Mouse (Mus musculus) adrenal gland, adult (tissue): ENCODE results near the gene Ppdpf.
A peak's percentile ranks its signal among the peaks of the same experiment; 100 is the strongest.

Experiments used
- DNase-seq, 2 experiments: peaks; one replicate each; pipeline ENCODE4 v3.0.0; 2022 to 2023; ENCODE audit warnings: low spot score in 1 of 2; ENCODE audit not compliant: inconsistent age in 2 of 2

Ppdpf gene

DNA sequence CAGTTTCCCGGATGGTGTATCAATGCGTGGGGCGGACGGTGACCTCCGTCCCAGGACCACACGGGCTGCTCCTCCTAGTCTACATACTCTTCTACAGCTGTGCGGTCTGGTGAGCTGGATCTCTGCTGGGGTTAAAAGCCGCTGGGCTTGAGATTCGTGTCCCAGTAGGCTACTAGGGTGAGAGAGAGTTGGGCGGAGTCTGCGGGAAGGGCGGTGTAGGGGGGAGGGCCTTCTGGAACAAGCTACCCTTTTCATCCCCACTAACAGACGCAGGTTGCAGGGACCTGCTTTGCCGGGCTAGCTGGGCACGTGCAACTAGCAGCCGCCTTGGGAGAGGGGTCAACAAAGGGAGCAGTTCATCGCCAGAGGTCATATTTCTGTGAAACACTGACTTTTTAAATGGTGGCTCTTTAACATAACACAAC lies 26.0 kb downstream of the Ppdpf start, which contains the start of gene Srms:
Gene Srms, minus strand, starts transcription at position 165 of the 425 bp plus-strand sequence.
- DNase-seq = peak; percentile 48 to 75

DNA sequence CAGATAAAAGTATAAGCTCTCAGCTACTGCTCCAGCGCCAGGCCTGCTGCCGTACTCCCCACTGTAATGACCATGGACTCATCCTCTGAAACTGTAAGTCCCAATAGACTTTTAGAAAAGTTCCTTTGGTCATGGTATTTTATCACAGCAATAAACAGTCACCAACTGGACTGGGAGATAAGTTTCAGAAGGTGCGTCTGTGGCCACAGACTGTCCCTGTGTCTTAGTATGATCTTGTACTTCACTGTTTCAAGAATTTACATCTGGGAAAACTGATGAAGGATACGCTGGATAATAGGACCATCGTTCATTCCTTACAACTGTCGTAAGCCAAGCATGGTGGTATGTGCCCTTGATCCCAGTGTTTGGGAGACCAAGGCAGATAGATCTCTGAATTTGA lies 29.0 kb downstream of the Ppdpf start:
- DNase-seq = no peak

DNA sequence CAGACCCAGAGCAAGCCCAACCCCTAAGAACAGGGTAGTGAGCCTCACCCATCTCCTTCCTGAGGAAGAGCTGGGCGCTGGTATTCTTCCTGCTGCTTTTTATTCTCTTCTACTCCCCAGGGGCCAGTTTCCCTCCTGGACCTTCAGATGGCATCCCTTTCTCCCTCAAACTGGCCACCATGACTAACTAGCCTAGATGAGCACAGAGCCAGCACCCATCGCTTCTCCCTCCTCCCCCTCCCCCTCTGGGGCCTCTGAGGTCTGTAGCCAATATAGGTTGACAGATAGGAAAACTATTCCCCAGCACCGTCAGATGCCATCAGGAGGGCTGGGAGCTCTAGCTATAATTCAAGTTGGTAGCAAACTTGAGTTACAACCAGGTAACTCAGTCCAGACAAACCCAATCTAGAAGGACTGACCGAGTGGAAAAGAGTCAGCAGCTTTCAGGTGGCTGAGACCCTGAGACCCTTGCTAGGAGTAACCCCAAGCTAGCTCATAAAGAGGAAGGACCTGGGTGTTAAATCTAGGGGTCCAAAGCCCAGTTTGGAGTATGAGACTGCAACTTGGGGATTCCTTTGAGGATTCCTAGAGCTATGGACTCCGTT lies 31.9 kb downstream of the Ppdpf start:
- DNase-seq = peak in 1 of 2 experiments; percentile 50

DNA sequence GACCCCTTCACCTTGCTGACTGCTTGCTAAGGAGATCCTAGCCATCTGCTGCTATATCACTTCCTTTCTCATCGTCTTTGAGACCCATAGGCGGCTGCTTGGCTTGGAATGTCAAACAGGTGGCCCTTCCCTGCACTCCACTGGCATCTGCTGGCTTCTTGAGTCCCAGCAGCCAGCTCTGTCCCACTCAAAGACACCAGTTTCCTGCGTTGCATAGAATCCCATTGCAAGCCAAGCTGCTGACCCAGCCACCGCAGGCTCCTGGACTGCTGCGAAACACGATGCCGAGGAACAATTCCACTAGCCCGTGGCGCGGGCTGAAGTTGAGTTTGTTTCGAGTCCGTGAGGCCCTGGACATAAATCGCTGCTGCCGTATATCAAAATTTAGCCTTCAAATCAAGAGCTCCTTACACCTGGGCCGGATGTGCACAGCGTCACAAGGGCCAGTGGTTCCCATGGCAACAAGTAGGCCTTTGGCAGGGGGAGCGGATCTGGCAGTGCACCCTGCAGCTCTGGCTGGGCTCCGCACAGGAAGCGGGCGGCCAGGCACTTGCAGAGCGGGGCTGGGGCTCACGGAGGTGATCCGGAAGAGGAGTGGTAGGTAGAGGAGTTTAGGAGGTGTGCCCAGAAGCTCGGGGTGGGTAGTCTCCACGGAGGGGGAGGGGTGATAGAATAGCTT lies 32.6 kb downstream of the Ppdpf start, which contains the start of gene Fndc11:
Gene Fndc11, plus strand, starts transcription at position 476 of the 679 bp plus-strand sequence.
- DNase-seq = peak; percentile 85 to 93

DNA sequence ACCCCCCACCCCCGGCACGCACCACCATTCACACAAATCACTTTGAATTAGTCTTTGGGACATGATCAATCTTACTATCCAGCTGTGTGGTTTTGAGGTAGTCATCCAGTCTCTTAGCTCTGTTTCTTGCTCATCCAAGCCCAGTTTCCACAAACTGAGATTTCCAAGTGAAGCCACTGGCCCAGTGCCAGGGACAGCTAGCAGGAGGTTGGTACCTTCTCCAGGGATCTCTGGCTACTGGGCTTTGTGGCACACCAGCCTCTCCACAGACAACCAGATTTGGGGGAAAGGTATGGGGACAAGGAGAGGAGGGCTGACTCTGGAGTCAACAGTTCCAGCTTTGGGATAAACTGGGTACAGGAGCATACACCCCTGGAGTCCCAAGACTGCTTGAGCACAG lies 33.3 kb downstream of the Ppdpf start:
- DNase-seq = peak; percentile 32 to 62

DNA sequence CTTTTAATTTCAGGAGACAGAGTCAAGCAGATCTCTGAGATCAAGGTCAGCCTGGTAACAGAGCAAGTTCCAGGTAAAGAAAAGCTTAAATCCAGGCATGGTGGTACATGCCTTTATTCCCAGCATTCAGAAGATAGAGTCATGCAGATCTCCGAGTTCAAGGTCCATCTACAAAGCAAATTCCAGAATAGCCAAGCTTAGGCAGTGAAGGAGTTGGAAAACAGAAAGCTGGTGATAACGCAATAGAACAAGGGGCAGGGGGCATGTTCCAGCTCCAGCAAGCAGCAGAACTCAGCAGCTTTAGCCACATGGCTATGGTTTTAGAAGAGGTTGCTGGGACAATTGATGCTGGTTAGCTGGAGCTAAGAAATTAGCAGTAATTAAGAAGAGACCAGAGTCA lies 37.9 kb downstream of the Ppdpf start:
- DNase-seq = no peak

DNA sequence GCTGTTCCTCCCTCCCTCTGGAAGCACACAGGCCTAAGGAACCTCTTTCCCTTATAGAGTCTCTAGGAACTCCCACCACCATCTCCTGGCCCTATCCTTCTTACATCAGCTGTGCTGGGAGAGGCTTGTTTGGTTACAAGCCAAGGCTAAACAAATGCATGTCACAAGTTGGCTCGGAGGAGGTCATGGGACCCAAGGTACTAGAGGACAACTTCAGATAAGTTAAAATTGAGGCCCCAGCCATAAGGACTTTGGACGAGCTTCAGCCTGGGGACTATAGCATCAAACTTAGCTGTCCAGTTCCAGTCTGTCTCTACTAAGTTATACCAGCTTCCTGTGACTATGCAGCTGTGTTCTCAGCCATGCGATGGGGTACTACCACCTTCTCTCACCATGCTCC lies 40.1 kb downstream of the Ppdpf start:
- no peak for DNase-seq

DNA sequence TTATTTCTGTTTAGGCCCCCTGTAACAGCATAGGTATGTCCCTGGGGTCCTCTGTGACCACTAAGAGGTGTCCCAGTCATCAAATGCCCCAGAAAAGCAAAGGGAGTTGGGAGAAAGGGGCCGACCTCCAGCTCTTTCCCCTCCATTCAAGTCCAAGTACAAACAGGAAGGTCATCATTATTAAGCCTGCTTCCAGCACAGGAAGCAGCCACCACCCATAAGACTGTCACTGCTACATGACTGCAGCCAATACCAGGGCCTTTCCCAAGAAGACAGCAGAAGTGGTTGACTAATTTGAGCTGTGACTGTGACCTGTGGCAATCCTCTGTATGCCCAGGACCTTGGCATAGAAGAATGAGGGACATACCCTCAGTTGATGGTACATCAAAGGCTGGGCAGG lies 41.3 kb downstream of the Ppdpf start:
- DNase-seq = no peak

DNA sequence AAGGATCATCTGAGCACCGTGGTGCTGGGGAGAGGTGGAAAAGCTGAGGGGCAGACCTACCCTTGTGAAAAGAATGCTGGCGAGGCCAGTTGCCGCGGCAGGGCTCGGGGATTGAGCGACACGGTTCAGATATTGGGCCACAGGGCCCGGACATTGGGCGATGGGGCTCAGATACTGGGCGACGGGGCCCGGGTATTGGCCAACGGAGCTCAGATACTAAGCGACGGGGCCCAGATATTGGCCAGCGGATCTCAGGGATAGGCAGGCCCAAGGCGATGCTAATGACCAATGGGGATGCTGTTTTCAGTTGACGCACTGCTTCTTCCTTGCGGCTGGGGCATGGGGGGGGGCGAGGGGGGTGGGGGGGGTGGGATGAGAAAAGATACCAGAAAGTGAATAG lies 44.1 kb downstream of the Ppdpf start:
- DNase-seq = no peak

DNA sequence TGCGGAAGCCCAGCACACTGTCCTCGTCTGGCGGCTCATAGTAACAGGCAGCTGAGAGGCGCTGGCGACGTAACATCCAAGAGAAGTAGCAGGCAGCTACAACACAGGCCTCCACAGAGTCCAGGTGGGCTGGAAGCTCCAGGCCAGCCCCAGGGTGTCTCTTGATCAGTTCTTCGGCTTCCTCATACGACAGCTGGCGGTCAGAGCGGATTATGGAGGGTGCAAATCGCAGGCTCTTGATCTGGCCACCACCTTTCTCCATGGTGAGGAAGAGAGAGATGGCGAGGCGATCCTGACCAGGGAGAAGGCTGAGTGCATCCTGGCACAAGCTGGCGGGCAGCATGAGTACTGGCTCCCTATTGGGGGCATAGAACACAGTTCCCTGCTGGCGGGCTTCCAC lies 46.4 kb downstream of the Ppdpf start:
- no peak for DNase-seq

DNA sequence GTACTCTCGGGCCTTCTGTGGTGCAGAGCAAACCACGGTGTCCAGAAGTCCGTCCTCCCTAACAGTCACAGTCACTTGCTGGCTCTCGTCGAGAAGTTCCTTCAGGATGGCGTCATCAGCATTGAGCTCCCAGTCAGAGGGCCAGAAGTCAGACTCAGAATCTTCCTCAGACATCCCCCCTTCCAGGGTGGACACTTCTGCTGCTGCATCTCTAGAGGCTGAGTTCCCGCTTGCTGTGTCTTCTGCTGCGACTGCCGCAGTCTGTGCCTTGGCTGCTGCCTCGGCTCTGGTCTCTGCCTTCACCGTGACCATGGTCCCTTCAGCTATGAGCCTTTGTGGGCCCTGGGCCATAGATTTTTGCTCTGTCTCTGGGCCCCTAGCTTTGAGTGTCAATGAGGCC lies 47.6 kb downstream of the Ppdpf start:
- DNase-seq = no peak

DNA sequence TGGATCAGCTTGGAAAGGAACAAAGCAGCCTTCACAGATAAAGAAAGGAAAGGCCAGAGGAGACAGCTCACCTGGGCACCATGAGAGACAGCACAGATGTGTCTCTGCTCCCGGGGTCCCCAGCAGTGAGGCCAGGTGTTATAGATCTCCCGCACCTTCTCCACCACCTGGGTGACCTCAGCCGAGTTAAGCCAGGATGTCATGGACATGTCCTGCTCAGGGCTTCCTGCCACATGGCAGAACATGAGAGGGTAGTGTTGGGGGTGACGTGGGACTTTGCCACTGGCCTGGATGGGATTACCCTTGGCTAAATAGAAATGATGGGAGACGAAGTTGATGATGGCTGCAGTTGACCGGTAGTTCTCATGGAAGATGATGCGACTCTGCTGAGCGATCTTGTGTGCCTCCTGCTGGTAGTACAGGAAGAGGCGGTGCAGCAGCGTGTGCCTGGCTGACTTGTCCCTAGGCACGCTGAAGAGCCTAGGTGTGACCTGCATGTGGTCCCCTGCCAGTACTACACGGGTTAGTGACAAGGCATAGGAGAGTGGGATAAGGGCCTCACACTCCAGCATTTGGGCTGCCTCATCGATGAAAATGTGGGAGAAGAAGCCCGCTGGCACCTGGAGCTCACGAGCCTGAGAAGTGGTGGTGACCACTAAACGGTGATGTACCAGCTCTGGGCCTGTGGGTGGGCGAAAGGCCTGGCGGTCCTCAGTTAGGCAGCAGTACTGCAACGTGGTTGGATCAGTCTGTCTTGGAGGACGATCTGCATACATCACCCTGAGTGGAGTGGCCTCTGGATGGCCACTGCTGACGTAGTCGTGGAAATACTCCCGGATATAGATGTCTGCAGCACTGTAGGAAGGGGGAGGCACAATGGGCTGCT lies 48.9 kb downstream of the Ppdpf start:
- peak in 1 of 2 experiments; percentile 26 for DNase-seq

DNA sequence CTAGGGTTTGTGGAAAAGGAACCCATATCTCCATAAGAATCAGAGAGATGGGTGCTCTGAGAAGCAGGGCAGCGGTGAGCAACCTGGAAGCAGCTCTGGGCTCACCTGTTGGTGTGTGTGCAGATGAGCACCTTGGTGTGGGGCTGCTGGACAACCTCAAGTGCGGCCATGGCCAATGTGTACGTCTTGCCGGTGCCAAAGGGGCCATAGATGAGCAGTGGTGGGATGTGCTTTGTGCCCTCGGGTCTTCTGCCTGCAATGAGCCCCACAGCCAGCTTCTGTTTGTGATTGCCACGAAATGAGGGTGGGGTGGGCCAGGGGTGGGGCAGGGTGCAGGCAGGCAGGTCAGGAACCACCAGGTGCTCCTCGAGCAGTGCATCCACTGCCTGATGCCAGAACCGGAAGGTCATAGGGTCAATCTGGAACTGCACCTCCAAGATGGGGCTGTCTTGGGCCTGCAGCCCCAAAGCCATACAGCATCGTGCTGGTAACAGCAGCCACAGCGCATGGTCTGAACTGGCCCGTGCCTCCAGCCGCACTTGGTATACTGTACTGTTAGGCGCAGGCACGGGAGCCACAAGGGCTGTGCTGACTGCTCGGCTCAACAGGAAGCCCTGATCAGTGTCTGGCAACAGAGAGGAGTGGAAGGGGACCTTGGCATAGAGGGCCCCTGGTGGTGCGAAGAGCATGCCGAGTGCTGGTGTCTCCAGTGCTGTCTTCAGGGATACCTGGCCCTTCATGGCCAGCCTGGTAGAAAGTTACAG lies 50.4 kb downstream of the Ppdpf start:
- DNase-seq = no peak

DNA sequence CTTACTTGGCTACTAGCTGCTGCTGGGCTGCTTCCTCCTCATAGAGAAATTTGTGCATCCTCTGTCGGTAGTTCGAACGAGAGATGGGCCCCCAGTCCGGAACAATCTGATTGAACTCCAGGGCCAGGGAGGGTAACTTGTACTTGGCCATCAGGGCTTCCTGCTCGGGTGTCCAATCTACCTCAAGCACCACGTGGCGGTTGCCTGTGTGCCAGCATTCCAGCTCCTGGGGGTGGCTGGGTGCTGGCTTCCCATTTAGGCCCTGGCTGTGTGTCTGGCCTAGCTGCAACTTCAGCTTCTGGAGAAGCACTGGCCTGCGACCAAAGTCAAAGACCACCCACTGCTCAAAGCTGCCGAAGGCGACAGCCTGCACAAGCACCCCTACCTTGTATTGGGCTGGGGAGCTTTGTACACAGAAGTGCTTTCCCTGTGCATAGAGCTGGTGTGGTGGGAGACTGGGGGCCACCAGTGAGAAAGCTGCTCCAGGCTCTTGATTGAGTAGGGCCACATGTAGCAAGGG lies 51.1 kb downstream of the Ppdpf start:
- DNase-seq = peak in 1 of 2 experiments; percentile 36
